Mouse (Mus musculus): Measurements from ENCODE around the gene Rreb1. TPM values are rescaled to one million over a fixed set of nuclear protein-coding genes. Genes with fewer than 3 reads are reported as not detected.
A peak's percentile ranks its signal among the peaks of the same experiment; 100 is the strongest.

The Rreb1 gene
- total and polyA plus RNA-seq, 2 experiments = 9.0 to 12.4 TPM

GRCm38 (mm10) chr13:37908493-37908892 is 130.3 kb downstream of the Rreb1 start:
- Histone ChIP-seq H3K4me1 (ENCODE audit: control insufficient read depth, insufficient read depth, low read length) (peaks cover 24% of the 10 kb centered on the region), H3K27me3 (ENCODE audit: control insufficient read depth, insufficient read depth, low read length) (no peaks in the 10 kb centered on the region), H3K9ac (ENCODE audit: low read depth, low read length) (no peak overlapping the region), H3K79me2 (ENCODE audit: control insufficient read depth, insufficient read depth, low read length) (peaks cover 14% of the 10 kb centered on the region; the same call in 1 of the 2 replicates), H3K4me3 (ENCODE audit: insufficient read depth, low read depth, low read length) (no peak overlapping the region), H3K27ac (replicated peaks; ENCODE audit: insufficient read depth, low read depth, low read length) (no peak overlapping the region), H3K36me3 (ENCODE audit: control insufficient read depth, insufficient read depth, low read length) (peaks cover 42% of the 10 kb centered on the region)
- no peak for DNase-seq (ENCODE audit: extremely low read depth, low read depth, low spot score)
- 95% methylated on average over 6 of the region's 6 CpGs for WGBS
- no peak for TF ChIP-seq POLR2A (IDR thresholded peaks at IDR 0.05; ENCODE audit: extremely low read depth, insufficient read depth, low read length)
- no peak for TF ChIP-seq CTCF (IDR thresholded peaks at IDR 0.05; ENCODE audit: low read depth, low read length)

DNA sequence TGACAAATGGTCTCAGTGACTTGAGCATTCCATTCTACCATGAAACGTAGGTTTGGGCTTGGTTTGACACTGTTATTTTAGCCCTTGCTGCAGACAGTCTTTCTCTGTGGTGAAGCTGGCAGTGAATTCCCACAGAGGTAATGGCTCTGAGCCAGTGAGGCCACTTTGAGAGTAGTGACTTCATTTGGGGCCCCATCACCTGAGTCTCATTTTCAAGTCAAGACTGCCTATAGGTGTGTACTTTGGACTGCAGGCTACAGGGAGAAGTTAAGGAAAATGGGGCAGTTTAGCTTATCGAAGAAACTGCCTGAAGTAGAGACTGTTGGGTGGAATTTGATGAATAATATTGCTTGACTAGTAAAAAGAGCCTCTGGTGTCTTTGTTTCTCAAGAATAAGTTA is 131.0 kb downstream of the Rreb1 start:
- H3K4me3 ChIP-seq (ENCODE audit: insufficient read depth, low read depth, low read length) = no peak overlapping the region
- 90% methylated on average over 2 of the region's 2 CpGs for WGBS
- TF ChIP-seq CTCF (IDR thresholded peaks at IDR 0.05; ENCODE audit: low read depth, low read length) = no peak
- TF ChIP-seq POLR2A (IDR thresholded peaks at IDR 0.05; ENCODE audit: extremely low read depth, insufficient read depth, low read length) = no peak
- peaks cover 14% of the 10 kb centered on the region; the same call in 1 of the 2 replicates for H3K79me2 ChIP-seq (ENCODE audit: control insufficient read depth, insufficient read depth, low read length)
- H3K9ac ChIP-seq (ENCODE audit: low read depth, low read length) = no peak overlapping the region
- H3K27ac ChIP-seq (replicated peaks; ENCODE audit: insufficient read depth, low read depth, low read length) = no peak overlapping the region
- no peaks in the 10 kb centered on the region for H3K27me3 ChIP-seq (ENCODE audit: control insufficient read depth, insufficient read depth, low read length)
- H3K4me1 ChIP-seq (ENCODE audit: control insufficient read depth, insufficient read depth, low read length) = peaks cover 22% of the 10 kb centered on the region
- peaks cover 44% of the 10 kb centered on the region for H3K36me3 ChIP-seq (ENCODE audit: control insufficient read depth, insufficient read depth, low read length)
- no peak for DNase-seq (ENCODE audit: extremely low read depth, low read depth, low spot score)

DNA sequence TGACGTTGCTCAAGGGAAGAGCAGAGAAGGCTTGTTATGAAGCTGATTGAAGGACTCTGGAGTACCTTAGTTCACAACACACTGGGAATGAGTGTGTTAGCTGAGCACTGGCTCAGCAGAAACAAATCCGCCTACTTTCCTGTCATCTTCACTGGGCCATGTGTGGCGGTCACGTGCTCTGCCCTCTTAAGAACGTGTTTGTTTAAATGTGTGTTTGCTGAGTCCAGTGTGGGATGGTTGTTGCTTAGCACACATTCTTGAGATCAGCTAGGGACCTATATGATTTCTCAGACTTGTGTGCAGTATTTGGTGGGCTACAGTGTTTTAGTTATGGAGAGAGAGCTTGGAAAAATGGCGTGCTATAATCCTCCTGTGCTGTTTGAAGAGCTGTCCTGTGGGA is 133.8 kb downstream of the Rreb1 start:
- Histone ChIP-seq H3K4me1 (ENCODE audit: control insufficient read depth, insufficient read depth, low read length) (peaks cover 18% of the 10 kb centered on the region), H3K79me2 (ENCODE audit: control insufficient read depth, insufficient read depth, low read length) (peaks cover 9% of the 10 kb centered on the region; the same call in 1 of the 2 replicates), H3K27ac (replicated peaks; ENCODE audit: insufficient read depth, low read depth, low read length) (peak overlapping the region; percentile 47; the same call in 1 of the 2 replicates), H3K36me3 (ENCODE audit: control insufficient read depth, insufficient read depth, low read length) (peaks cover 48% of the 10 kb centered on the region), H3K9ac (ENCODE audit: low read depth, low read length) (no peak overlapping the region), H3K27me3 (ENCODE audit: control insufficient read depth, insufficient read depth, low read length) (no peaks in the 10 kb centered on the region), H3K4me3 (ENCODE audit: insufficient read depth, low read depth, low read length) (no peak overlapping the region)
- WGBS = 54% methylated on average over 6 of the region's 6 CpGs
- no peak for TF ChIP-seq CTCF (IDR thresholded peaks at IDR 0.05; ENCODE audit: low read depth, low read length)
- TF ChIP-seq POLR2A (IDR thresholded peaks at IDR 0.05; ENCODE audit: extremely low read depth, insufficient read depth, low read length) = no peak
- DNase-seq (ENCODE audit: extremely low read depth, low read depth, low spot score) = peak; percentile 53

DNA sequence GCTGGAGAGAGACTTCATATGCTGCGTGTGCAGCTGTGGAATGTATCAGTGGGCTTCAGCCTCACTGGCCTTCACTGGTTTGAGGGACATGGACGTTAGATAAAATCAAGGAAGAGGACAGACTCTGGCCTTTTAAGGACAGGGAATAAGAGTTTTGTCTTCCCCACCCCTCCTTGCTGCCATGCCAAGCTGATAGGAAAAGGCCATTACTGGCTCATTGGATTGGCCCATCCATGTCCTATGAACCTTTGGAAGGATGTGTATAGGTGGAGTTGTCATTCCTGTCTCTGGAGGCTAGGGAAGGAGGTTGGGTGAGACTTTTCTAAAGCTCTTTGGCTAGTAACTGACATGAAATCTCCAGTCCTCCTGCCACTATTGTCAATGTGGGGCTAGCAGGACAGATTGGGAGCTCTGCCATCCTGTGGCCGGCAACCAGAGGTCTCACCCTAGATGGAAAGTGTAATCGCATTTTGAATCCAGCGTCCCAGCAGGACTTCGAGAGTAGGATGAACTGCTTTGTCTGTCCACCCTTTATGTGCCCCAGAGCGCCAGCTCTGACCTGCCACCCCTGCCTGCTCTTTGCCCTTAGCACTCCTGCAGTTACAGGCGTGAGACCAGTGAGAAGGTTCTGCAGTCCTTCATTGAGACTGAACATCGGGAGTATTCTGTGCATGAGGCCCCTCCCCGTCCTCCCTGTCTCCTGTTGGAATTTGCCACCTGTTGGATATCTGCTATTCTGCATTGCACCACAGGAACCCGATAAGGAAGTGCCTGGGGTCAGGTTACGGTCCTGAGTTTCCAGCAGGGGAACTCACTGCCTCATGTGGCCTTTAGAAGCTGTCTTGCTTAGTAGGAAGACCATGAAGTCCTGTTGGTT is 134.6 kb downstream of the Rreb1 start:
- WGBS = 22% methylated on average over 12 of the region's 12 CpGs
- Histone ChIP-seq H3K27me3 (ENCODE audit: control insufficient read depth, insufficient read depth, low read length) (no peaks in the 10 kb centered on the region), H3K79me2 (ENCODE audit: control insufficient read depth, insufficient read depth, low read length) (peaks cover 9% of the 10 kb centered on the region; the same call in 1 of the 2 replicates), H3K36me3 (ENCODE audit: control insufficient read depth, insufficient read depth, low read length) (peaks cover 51% of the 10 kb centered on the region), H3K4me1 (ENCODE audit: control insufficient read depth, insufficient read depth, low read length) (peaks cover 19% of the 10 kb centered on the region), H3K9ac (ENCODE audit: low read depth, low read length) (no peak overlapping the region), H3K27ac (replicated peaks; ENCODE audit: insufficient read depth, low read depth, low read length) (peak overlapping the region; percentile 47), H3K4me3 (ENCODE audit: insufficient read depth, low read depth, low read length) (no peak overlapping the region)
- DNase-seq (ENCODE audit: extremely low read depth, low read depth, low spot score) = peak; percentile 79
- TF ChIP-seq POLR2A (IDR thresholded peaks at IDR 0.05; ENCODE audit: extremely low read depth, insufficient read depth, low read length) = no peak
- no peak for TF ChIP-seq CTCF (IDR thresholded peaks at IDR 0.05; ENCODE audit: low read depth, low read length)

DNA sequence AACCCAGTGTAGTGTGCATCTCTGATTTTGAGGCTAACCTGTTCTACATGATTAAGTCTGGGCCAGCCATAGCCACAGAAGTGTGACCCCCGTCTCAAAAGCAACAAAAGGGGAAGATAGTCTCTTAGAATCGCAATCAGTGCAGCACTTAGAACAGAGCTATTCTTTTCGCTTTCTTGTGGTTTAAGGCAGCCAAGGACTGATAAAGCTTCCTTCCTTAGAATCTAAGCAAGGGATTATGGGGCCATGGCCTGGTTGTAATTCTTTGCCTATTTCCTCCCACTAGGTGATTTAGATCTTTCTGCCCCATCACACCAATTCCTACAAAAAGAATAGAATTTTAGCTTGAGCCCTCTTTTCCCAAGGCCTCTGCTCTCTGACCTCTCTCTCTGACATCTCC is 135.8 kb downstream of the Rreb1 start:
- Histone ChIP-seq H3K9ac (ENCODE audit: low read depth, low read length) (no peak overlapping the region), H3K4me3 (ENCODE audit: insufficient read depth, low read depth, low read length) (no peak overlapping the region), H3K36me3 (ENCODE audit: control insufficient read depth, insufficient read depth, low read length) (peaks cover 50% of the 10 kb centered on the region), H3K79me2 (ENCODE audit: control insufficient read depth, insufficient read depth, low read length) (peaks cover 9% of the 10 kb centered on the region; the same call in 1 of the 2 replicates), H3K27me3 (ENCODE audit: control insufficient read depth, insufficient read depth, low read length) (no peaks in the 10 kb centered on the region), H3K4me1 (ENCODE audit: control insufficient read depth, insufficient read depth, low read length) (peaks cover 26% of the 10 kb centered on the region), H3K27ac (replicated peaks; ENCODE audit: insufficient read depth, low read depth, low read length) (no peak overlapping the region)
- no peak for DNase-seq (ENCODE audit: extremely low read depth, low read depth, low spot score)
- 86% methylated on average over 3 of the region's 3 CpGs for WGBS
- TF ChIP-seq CTCF (IDR thresholded peaks at IDR 0.05; ENCODE audit: low read depth, low read length) (no peak), POLR2A (IDR thresholded peaks at IDR 0.05; ENCODE audit: extremely low read depth, insufficient read depth, low read length) (no peak)

All from liver, adult 2 months (tissue).